Mouse (Mus musculus) left cerebral cortex, adult 9 months (tissue): ENCODE measurements around the gene Phldb2.

ENCODE experiments used
- DNase-seq, 2 experiments: peaks; one replicate each; pipeline ENCODE4 v3.0.0; 2022; ENCODE audit warnings: low spot score in 2 of 2

Phldb2 gene

DNA sequence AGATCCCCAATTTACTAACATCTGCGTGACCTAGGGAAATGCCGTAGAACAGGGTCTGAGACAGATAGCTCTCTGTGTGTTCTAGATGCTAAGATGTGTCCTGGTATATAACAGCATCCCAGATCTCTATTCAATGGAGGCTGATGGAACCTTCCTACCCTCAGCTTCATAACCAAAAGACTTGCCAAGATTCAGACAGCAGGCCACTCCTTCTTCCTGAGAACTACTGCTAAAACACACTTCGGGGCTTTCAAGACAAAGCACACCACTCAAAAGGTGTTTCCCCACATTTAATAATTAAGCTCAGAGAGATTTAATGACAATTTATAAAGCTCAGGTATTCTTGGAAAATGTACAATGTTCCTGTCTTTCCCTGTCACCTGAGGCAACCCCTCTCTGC is 111.6 kb downstream of the Phldb2 start:
- DNase-seq: no peak

DNA sequence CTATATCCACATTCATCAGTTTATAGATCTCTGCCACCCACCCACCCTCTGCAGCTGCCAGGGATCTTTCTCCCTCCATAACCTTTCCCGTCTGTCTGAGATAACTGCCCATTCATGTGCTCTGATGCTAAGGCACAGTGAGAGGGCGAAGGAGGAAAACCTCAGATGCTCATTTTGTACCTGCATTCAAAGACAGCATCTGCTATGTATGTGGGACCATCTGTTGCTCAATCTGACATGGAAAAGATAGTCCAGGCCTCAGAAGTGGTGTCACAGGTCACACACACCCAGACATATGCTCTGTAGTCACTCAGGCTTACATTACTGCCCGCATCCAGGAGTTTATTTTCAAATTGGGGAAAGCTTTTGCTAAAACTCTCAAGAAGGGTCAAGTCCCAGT is 112.4 kb downstream of the Phldb2 start:
- no peak for DNase-seq

DNA sequence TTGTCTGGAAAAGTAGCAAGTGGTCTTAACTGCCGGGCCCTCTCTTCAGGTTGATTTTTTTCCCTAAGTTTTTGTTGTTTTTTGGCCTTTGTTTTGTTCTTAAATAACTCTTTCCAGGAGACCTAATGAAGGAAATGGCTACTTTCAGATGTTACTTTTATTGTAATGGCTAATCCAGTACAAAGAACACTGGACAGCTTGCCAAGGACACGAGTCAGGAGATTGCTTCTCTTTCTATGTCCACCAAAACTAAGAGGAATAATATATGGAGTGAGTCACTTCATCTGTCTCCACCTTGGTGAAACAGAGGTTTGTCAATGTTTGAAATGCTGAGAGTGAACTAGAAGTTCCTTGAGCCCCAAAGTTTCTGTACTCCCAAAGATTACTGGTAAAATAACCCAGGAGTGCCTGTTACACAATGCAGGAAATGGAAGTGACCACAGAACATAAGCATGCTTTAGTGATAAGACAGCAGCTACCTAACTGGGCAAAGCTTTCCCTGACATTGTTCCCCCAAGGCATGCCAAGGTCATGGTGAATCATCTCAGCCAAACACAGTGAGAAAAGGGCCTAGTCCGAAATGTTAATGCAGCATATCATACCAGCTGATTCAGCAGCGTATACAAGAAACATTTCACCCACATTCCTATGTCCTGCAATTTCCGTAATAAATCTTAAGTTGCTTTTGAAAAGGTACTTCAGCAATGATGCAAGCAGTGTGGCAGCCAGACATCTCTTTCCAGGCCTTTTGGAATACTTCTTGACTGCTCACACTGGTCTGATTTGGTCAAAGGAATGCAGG is 115.7 kb downstream of the Phldb2 start:
- no peak for DNase-seq

DNA sequence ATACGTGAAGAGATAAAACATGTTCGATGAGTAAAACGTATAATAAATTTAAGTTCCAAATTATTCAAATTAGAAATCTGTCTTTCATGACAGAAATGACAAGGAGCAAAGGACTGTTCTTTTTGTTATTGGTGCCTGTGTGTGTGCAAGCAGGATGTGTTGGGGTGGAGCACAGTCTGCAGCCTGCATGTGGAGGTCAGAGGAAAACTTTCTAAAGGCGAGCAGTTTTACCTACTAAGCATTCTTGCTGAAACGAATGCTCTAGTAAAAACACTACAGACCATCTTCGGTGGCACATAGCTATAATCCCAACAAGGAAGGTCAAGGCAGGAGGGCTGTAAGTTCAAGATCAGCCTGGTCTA is 120.7 kb downstream of the Phldb2 start:
- DNase-seq: no peak

DNA sequence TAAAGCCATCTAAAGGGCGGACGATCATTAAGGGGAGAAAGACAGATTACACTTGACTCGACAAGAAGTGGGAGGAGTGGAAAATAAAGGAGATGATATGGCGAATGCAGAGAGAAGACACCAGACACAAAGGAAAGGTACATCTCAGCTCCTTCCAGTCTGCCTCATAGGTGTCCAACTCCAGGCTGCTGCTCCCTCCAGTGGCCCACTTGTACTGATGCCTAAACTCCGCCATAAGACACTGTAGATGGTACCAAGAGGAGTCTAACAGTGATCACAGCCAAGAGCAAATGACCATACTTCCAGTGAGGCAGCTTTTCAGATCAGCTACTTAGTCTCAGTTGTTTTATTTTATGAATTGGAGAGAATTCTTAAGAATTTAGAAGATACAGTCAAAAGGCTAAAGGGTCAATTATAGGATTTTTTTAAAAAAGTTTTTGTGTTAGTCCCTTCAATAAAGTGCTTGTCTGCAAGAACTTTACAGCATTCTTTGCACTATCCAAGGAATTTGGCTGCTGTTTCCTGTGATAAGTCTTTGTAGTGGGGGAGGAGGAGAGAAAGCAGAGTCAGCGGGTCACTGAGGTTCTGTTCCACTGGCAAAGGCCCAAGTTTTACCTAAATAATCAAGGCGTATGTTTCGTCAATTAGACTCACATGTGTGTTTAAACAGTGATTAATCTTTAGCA is 121.2 kb downstream of the Phldb2 start:
- DNase-seq: no peak

DNA sequence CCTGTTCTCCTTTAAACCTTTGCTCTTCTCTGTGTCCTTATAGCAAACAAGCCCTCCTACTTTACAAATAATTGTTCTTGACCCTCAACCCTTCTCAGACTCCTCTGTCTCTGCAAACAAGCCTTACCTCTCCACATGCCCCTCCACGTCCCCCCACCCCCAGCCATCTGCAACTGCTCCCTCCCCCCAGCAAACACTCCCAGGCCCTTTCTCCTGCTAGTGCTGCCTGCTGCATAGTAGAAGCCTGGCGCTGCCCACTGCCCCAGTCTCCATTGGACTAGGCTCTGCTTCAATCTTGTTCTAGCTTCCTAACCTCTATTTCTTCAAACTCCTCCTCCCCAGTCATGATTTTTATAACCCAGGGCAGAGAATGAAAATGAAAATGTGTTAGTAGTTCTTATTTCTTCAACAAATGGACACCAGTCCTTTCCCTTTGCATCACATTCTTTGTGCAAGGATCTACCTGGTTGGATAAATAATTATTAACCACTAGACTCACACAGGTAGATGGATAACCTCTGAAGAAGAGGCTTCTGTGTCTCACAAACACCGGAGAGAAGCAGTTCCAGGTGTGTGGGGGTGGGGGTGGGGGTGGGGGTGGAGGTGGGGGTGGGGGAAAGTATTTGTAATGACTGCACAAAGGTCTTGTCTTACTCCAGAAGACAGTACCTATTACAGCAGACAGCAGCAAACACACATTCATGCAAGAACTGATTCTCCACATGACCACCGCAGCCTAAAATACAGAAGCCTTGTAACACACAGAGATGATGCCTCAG is 122.1 kb downstream of the Phldb2 start:
- DNase-seq: no peak

DNA sequence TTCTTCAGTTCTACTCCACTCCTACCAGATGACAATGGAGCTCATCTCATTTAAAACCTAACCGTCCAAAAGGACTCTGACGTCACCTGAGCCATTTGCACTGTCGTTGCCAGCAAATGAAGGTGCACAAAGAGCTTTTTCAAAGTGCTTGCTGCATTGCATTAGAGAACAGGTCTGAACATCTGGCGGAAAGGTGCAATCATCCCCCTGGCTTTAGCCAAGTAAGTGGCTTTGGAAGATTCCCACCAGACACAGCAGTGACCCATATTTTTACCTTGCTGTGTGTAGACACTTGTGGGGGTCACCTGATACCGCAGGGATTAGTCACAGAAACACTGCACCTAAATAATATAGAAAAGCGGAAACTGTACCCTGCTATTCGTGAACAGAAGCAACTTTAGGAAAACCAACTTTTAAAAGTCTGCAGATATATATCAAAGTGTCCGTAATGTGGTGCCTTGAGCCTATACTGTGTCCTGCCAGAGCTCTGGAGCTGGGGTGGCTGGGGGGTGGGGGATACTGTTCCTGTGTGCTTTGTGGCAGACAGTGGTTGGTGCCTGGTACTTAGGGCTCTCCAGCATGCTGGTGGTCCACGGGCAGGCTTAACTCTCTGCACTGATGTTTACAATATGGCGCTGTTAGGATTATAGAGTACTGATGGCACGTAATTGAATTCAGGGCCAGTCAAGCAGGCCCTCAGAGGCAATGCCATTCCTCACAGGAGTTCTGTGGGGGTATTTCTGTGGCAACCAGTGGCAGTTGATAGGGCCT is 123.1 kb downstream of the Phldb2 start:
- DNase-seq: no peak

DNA sequence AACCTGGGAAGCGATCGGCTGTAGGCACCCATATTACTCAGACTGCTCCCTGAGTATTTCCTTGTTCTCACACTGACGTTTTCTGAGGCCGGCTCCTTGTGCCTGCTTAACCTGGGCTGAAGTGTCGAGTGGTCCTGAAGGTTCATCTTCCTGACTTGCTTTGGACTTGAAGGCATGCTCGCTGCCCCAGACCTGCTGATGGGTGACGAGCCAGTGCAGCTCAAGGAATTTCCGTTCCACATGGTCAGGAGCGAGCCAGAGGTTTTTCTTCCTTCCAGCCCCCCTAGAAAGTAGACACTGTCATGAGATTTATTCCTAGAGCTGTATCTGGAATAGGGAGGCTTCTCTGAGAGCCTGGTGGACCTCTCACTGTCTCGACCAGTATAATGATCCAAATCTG is 128.1 kb downstream of the Phldb2 start:
- no peak for DNase-seq

DNA sequence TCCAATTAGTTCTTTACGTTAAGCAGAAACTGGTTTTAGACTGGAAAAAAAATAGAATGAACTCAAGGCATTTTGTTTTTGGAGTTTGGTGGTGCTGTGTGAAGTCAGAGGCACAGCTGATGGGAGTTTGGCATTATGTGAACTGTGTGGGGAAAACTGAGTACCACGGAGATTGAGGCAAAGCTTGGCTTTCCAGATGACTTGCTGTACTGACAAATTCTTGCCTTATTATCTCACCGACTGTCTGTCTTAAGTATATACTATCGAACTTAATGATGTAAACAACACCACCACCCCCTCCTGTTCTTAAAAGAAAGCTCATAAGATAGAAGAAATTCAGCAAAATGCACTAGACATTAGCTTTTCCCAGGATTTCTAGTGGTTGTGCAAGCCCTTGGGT is 129.4 kb downstream of the Phldb2 start:
- DNase-seq: no peak

DNA sequence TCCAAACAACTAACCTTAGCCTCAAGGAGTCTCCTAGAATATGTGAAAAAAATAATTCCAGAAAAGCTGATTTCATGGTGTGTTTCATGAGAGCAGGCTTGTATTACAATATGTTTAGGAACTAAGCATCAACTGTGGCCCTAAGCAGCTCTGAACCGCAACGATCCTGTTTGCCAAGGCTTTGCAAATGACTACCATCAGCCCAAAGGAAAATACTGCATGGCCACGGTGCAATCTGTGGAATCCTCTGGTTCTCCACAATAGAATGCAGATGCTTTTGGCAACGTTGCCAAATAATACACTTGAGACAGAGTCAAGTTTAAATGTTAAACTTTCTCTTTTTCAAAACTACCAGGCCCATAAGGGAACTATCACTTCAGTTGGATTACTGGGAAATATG is 133.5 kb downstream of the Phldb2 start:
- DNase-seq: no peak

DNA sequence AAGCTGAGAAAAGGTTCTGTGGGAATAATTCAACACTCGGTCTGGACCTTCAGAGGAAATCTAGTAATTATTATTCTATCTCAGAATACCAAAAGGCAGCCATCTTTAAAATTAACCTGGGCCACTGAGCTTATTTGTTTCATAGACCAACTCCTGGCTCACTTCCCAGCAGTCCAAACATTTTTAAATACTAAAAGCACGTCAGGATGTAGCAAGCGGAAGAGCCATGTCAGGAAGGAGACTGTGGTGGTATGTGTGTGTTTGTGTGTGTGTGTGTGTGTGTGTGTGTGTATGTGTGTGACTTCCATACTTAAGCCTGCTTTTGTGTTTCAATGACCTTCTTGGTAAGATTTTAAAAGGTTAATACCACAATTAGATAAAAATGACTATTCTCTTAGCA is 135.6 kb downstream of the Phldb2 start:
- no peak for DNase-seq

DNA sequence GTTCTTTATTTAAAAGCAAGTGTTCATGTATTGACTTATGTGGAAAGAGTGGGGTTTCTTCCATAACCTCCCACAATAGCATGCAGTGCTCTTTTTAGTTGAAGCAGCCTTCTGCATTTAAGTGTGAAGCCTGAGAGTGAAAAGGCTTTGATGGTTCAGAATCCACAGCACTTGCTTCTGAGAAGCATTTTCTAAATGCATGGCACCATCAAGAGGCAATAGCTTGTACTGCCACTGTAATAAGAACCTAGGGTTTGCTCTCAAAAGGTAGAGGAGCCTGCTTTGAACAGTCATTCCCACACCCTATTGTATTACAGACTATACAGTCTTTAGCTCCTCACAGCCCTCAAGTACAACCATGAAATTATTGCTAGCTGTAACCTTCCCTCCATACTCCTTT is 136.7 kb downstream of the Phldb2 start:
- peak in 1 of 2 experiments; percentile 29 for DNase-seq

DNA sequence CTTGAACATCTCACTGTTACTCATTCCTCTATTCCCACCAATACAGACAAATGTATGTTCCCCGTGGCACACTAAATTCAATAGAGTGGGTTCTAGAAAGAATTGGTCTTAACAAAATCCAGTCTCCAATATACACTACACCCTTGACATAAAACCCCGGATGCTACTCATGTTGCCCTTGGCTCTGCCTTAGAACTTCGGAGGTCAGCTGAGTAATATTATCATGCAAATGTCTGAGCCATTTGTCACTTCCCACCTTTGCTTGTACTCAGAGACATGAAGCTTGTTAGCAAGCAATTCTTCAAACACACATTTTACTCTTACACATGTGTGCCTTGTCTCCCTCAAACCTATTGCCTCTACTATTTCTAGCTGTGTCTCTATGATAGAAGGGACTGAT is 138.8 kb downstream of the Phldb2 start:
- no peak for DNase-seq

DNA sequence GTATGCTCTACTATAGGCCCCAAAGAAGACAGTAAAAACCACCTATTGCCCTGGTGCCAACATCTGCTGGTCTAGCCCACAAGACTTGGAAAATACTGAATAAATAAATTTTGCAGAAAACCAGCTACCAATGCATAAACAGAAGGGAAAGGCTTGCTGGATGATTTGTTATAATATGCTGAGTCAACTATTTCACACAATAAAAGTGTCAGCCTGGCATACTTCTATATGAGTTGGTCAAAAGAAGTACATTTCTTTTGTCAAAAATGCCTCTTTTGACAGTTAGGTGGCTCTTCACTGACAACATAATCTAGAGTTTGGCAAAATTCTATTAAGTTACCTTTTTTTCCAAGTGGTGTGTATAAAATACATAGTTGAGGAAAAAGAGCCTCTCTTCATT is 141.6 kb downstream of the Phldb2 start:
- DNase-seq: no peak

DNA sequence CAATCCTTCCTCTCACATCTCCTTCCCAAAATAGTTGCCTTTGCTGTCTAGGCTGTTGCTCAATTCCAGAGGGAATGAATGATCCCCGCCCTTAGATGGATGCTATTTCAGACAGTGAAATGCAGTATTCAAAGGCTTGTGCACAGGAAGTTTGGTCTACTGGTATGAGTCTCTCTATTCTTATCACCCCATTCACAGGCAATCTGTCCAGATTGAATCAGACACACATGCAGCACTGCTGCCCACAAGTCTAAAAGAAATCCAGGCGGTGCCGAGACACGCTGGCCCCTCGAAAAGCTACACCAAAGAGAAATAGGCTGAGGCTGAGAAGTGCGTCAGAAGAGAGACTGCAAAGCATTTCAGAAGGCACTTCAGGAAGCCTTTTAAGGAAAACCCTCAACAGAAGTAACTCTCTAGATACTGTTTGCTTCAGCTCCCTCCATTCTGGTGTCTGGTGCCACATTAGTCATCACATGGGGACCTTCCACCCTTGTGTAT is 142.5 kb downstream of the Phldb2 start:
- peak; percentile 25 to 47 for DNase-seq

DNA sequence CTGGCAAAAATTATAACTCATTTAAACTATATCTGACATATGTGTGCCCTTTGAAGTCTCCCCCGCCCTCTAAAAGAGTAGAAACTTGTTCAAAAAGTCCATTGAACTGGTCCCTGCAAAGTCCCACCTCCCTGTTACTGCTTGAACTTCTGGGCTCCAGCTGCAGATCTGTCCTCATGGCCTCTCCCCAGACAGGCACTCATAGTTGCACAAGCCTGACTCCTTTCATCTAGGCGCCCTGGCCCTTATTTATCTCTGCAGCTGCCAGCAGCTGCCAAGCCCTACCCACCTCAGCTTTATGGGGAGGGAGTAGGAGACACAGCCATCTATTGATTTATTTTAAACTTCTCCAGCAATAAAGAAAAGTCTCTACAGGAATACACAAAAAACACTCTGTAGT is 143.2 kb downstream of the Phldb2 start:
- no peak for DNase-seq

DNA sequence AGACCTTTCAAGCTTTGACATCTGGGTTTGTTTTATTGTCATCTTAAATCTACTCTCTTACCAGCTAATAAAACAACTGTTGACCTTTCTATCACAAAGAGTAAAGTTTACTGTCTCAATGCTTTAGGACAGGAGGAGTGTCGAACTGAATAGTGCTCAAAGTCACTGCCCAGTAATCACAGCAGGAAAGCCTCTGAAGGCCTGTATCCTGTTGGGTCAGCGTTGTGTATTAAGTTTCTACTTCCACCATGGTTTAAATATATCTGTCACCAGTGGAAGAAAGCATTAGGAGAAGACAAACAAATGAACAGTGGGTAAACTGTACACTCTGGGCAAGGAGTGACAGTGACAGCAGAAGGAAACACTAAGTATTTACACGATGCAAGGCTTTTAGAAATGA is 148.7 kb downstream of the Phldb2 start:
- DNase-seq: no peak

DNA sequence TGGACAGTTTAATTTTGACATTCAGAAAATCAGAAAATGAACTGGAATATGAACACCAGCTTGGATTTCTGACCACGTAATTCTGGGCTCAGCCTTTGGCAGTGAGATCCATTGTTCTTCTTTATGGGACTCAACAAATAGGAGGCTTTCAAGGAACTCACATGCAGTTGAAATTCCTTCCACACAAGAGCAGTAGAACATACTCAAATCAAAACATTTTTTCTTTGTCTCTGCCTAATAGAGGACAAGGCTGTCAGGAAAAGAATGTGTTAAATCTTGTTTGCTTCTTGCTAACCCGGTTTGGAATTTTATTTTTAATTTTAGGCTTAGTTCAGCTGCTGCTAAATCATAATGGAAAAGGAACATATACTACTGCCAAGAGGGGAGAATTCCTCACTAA is 153.0 kb downstream of the Phldb2 start:
- no peak for DNase-seq

DNA sequence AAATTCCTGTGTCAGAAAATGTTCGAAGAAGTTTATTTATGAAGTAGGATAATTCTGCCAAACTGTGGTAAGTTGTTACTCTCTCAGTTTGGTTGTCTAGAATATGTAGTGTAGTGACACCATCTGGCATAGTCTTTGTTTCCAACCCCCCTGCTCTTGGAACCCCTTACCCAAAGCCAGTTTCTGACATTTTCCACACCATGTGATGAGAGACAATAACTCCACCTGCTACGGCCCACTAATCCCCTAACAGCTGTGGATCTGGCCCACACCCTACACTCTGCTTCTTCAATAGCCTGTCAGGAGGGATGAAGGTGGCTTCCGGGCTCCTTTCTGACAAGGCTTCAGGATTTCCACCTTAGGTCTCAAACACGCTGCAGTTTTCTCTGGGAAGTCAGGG is 154.2 kb downstream of the Phldb2 start:
- DNase-seq: no peak

DNA sequence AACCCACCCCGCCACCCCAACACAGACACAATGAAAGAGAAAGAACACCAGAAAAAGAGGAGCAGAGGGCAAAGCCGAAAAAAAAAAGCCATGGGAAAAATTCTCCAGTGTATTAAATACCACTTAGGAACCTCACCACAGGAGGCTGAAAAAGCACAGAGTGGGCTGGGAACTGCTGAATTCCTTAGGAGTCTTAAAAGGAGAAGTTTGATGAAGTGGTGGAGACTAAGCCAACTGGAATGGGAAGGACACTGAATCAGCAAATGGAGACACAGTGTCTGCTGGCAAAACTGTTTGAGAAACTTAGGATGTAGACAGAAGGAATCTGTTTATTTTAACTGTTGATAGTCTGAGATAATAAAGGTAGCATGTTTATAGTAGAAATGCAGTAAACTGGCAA is 154.8 kb downstream of the Phldb2 start:
- DNase-seq: no peak

DNA sequence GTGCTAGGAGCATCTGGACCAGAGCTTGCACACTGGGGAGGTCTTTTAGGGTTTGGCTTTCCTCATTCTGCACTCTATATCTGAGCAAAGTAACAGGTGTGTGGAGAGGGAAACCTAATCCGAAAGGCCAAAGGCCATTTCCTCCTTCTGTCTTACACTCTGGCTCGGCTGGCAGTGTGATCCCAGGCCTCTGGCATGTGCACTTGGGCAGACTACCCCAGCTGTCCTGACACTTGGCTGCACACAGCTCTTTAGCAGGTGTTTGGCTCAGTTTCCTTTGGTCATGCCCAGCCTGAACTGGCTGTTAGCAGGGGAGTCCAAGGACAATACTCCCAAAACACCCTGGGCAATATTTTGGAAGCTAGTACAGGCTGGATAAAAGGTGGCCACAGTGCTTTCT is 156.6 kb downstream of the Phldb2 start:
- DNase-seq: no peak

DNA sequence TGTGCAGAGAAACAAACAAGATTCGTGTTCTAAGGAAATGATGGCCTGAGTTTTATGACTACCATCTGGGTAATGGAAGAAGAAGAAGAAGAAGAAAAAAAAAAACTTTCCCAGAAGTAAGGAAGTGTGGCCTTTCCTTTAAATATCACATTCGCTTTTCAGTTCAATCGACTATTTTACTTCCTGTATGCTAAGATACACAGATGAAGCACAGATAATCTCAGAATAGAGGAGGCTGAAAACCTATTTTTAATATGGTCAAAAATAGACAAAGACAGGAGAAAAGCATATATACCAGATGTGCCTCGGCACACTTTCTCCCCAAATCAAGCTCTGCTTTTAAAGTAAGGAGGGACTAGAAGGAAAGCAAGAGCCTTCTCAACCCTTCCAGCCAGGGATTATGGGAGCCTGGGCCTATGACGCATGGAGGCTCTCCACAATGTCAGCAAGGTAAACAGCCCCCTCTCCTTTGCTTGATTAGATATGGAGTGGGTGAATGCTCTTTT is 158.2 kb downstream of the Phldb2 start:
- DNase-seq: peak in 1 of 2 experiments; percentile 11
